Mouse (Mus musculus) cerebellum, adult 2 months (tissue): ENCODE measurements around the gene Rpl37a.

Experiments used
- CTCF ChIP-seq: fragments of 200-500 bp; IDR thresholded peaks from 2 replicates; pipeline ENCODE4 v1.5.1; 2011; ENCODE audit warnings: low read depth, mild to moderate bottlenecking, control low read depth, low read length, moderate library complexity, borderline replicate concordance; ENCODE audit not compliant: insufficient read depth
- POLR2A ChIP-seq: fragments of 200-500 bp; IDR thresholded peaks from 2 replicates; pipeline ENCODE4 v1.6.1; 2011; ENCODE audit warnings: low read length, control low read depth, borderline replicate concordance; ENCODE audit not compliant: insufficient read depth

DNA sequence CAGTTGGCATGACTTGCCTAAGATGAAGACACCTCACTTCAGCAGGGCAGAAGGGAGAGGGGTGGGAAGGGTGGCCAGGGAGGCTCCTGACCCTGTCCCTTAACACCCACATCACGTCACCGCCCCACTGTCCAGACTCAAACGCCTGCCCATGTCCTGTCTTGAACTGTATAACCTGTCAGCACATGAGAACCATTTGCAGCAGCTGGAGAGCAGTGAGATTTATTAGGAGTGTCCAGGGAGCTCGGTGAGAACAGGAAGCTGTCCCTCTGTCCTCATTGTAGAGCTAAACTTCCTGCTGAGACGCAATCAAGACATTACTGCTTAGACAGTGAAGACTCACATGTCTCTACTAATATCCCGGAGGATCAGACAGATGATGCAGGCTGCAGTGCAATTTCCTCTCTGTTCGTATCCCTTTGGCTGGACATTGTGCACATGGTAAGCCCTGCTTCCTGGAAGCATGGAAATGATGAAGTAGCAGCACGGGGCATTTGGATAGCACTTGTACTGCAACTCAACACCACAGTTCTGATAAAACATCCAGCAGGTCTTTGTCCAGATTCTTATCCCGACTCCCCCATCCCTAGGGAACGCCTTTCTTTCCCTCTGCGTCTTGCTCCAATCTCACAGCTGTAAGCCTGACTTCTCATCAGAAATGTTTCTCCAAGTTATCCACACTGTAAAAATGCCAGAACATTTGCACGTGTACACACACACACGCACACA is 25.5 kb downstream of the Rpl37a start:
- TF ChIP-seq CTCF = no peak
- no peak for TF ChIP-seq POLR2A
